Mouse (Mus musculus) heart, postnatal 4 days (tissue): ENCODE data around the gene Spen. TPM values are rescaled to one million over a fixed set of nuclear protein-coding genes. Genes with fewer than 3 reads are reported as not detected.
A peak's percentile ranks its signal among the peaks of the same experiment; 100 is the strongest.

Experiments used
- DNase-seq: peaks from one replicate; pipeline ENCODE4 v3.0.0; 2021
- total RNA-seq, 2 experiments: library from RNA; stranded (reverse); gene quantifications; 2 replicates each; pipeline ENCODE4 v1.2.3; 2021

The Spen gene
- total RNA-seq, 2 experiments from 2014 or later, result 33.7 to 34.9 TPM

- DNase-seq, result no peak
These were observed 65.6 kb downstream of the Spen start for GRCm38 (mm10) chr4:141472641-141473321.

- no peak for DNase-seq
These were observed 66.9 kb downstream of the Spen start for GRCm38 (mm10) chr4:141471491-141471890.

GRCm38 (mm10) chr4:141469343-141469742, 69.1 kb downstream of the Spen start:
- DNase-seq, result no peak

- peak; percentile 50 for DNase-seq
These were observed 69.8 kb downstream of the Spen start for GRCm38 (mm10) chr4:141468576-141468975.

- no peak for DNase-seq
These were observed 70.8 kb downstream of the Spen start for GRCm38 (mm10) chr4:141467581-141467927.

- DNase-seq, result no peak
These were observed 71.4 kb downstream of the Spen start for GRCm38 (mm10) chr4:141466844-141467580.

GRCm38 (mm10) chr4:141466289-141466795, 72.1 kb downstream of the Spen start:
- DNase-seq, result no peak

- no peak for DNase-seq
These were observed 72.7 kb downstream of the Spen start for GRCm38 (mm10) chr4:141465512-141466288.

GRCm38 (mm10) chr4:141464722-141465121, 73.7 kb downstream of the Spen start:
- DNase-seq, result no peak

- no peak for DNase-seq
These were observed 74.9 kb downstream of the Spen start for GRCm38 (mm10) chr4:141463472-141463871.

GRCm38 (mm10) chr4:141461576-141461975, 76.8 kb downstream of the Spen start:
- DNase-seq, result no peak

- DNase-seq, result no peak
These were observed 77.3 kb downstream of the Spen start for GRCm38 (mm10) chr4:141461088-141461487.

- no peak for DNase-seq
These were observed 77.9 kb downstream of the Spen start for GRCm38 (mm10) chr4:141460481-141460880.

GRCm38 (mm10) chr4:141459766-141460165, 78.6 kb downstream of the Spen start:
- DNase-seq, result no peak

GRCm38 (mm10) chr4:141458888-141459287, 79.5 kb downstream of the Spen start:
- DNase-seq, result no peak

GRCm38 (mm10) chr4:141458236-141458635, 80.2 kb downstream of the Spen start:
- peak; percentile 44 for DNase-seq

GRCm38 (mm10) chr4:141456193-141456938, 82.0 kb downstream of the Spen start:
- DNase-seq, result no peak

- no peak for DNase-seq
These were observed 82.9 kb downstream of the Spen start for GRCm38 (mm10) chr4:141455526-141455925.

GRCm38 (mm10) chr4:141454581-141455350, 83.6 kb downstream of the Spen start:
- no peak for DNase-seq

GRCm38 (mm10) chr4:141451916-141452450, 86.4 kb downstream of the Spen start:
- DNase-seq, result no peak

- DNase-seq, result no peak
These were observed 87.1 kb downstream of the Spen start for GRCm38 (mm10) chr4:141451251-141451650.
